Mouse (Mus musculus): ENCODE data around the gene Zkscan8. TPM values are rescaled to one million over a fixed set of nuclear protein-coding genes. Genes with fewer than 3 reads are reported as not detected.
A peak's percentile ranks its signal among the peaks of the same experiment; 100 is the strongest.

Gene Zkscan8
- polyA plus RNA-seq (2012; rRNA removed): 3.0 and 4.2 TPM in 2 replicates

DNA sequence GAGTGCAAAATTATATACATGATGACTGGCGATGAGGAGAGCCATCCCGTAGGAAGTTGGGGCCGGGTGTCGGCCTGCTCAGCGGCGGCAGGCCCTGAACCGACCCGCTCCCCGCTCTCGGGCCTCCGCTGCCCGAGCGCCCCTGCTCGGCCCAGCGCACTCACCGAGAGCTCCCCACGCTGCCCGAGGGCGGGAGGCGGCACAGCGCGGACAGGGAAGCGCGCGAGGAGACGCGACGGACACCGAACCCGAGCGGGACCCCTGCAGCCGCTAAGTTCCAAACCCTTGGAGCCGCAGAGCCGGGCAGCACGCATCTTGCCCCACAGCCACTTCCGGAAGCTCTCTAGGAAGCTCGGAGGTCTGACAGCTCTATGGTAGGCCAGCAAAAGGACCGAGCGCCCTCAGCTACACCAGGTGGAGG is at the start of gene Zkscan8:
Zkscan8 (minus strand) TSS at position 340 of the 421 bp plus-strand sequence.
- WGBS: under 1% methylated on average over 39 of the region's 39 CpGs
- DNase-seq: peak; percentile 94
- TF ChIP-seq CTCF (conservative IDR thresholded peaks at IDR 0.05; ENCODE audit: insufficient read depth, insufficient read length, low read depth, low read length) (no peak), POLR2A (IDR thresholded peaks at IDR 0.05; ENCODE audit: low read depth, low read length) (no peak)
- Histone ChIP-seq H3K4me3 (ENCODE audit: insufficient read depth, low read depth, low read length) (peak within 1 kb of the TSS; percentile 83), H3K27me3 (replicated peaks; ENCODE audit: control insufficient read depth, insufficient read depth, low read length) (no peaks in the 10 kb centered on the region), H3K4me1 (ENCODE audit: control insufficient read depth, insufficient read depth, low read length) (no peaks in the 10 kb centered on the region; the same call in 1 of the 2 replicates), H3K36me3 (ENCODE audit: control insufficient read depth, insufficient read depth, low read length) (peaks cover 2% of the 10 kb centered on the region), H3K27ac (ENCODE audit: insufficient read depth, low read depth, low read length) (peak within 1 kb of the TSS; percentile 30; the same call in 1 of the 2 replicates)

DNA sequence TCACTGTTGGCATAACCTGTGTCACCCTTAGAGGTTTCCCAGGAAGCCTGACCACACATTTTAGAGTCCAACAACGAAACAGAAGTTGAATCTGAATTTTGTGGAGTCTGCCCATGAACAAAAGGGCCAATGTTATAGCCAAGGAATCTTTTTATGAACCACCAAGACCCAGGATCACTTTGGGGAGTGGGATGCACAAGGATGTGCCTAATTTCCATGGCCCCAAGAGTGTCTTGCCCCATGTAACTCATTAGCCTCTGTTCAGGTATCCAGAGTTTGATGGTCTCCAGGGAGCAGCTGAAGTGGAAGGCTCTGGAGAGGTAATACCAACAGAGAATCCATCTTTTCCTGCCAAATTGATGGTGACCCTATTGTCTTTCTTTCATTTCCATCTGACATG is 28.9 kb upstream of the Zkscan8 start, which contains the start of gene Olfr1535:
Olfr1535 (minus strand) TSS at position 101 of the 400 bp plus-strand sequence.
- DNase-seq: no peak
- Histone ChIP-seq H3K4me1 (ENCODE audit: control insufficient read depth, insufficient read depth, low read length) (no peaks in the 10 kb centered on the region), H3K4me3 (ENCODE audit: insufficient read depth, low read depth, low read length) (no peak within 1 kb of the TSS), H3K27me3 (replicated peaks; ENCODE audit: control insufficient read depth, insufficient read depth, low read length) (no peaks in the 10 kb centered on the region), H3K36me3 (ENCODE audit: control insufficient read depth, insufficient read depth, low read length) (no peaks in the 10 kb centered on the region), H3K27ac (ENCODE audit: insufficient read depth, low read depth, low read length) (no peak within 1 kb of the TSS)
- WGBS: 63% methylated on average over 1 of the region's 1 CpGs
- TF ChIP-seq CTCF (conservative IDR thresholded peaks at IDR 0.05; ENCODE audit: insufficient read depth, insufficient read length, low read depth, low read length) (no peak), POLR2A (IDR thresholded peaks at IDR 0.05; ENCODE audit: low read depth, low read length) (no peak)

DNA sequence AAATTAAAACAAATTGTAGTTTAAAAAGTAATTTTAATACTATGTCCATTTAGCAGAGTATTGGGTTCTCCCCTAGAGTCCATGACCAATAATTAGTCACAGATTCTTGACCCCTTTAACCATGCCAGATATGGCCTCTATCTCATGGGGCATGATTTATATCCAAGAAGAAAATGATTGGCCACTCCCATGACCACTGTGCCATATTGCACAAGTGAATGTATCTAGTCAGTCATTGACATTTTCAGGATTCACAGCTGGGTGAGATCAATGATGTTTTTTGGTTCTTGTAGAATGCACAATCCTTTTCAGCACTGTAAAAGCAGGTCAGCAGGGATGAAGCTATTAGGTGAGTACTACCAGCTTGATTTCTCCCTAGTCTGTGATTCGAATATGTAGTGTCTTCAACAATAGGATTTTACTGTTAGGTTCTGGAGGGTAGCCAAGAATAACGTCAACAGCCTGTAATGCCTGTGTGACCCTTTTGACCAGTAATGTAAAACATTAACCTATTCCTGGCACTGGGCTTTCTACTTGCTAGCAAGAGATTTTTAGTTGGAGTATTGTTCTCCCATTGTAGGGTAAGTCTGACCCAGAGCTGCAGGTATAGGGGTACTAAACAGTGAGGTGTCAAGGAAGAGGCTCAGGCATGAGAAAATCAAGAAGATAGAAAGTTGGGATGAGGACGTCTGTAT is 19.6 kb upstream of the Zkscan8 start:
- no peaks in the 10 kb centered on the region for H3K27me3 ChIP-seq (replicated peaks; ENCODE audit: control insufficient read depth, insufficient read depth, low read length)
- no peak overlapping the region for H3K4me3 ChIP-seq (ENCODE audit: insufficient read depth, low read depth, low read length)
- H3K4me1 ChIP-seq (ENCODE audit: control insufficient read depth, insufficient read depth, low read length): no peaks in the 10 kb centered on the region
- TF ChIP-seq POLR2A (IDR thresholded peaks at IDR 0.05; ENCODE audit: low read depth, low read length) (no peak), CTCF (conservative IDR thresholded peaks at IDR 0.05; ENCODE audit: insufficient read depth, insufficient read length, low read depth, low read length) (no peak)
- no peak overlapping the region for H3K27ac ChIP-seq (ENCODE audit: insufficient read depth, low read depth, low read length)
- H3K36me3 ChIP-seq (ENCODE audit: control insufficient read depth, insufficient read depth, low read length): no peaks in the 10 kb centered on the region
- WGBS: 21% methylated on average over 3 of the region's 3 CpGs
- DNase-seq: peak; percentile 60

DNA sequence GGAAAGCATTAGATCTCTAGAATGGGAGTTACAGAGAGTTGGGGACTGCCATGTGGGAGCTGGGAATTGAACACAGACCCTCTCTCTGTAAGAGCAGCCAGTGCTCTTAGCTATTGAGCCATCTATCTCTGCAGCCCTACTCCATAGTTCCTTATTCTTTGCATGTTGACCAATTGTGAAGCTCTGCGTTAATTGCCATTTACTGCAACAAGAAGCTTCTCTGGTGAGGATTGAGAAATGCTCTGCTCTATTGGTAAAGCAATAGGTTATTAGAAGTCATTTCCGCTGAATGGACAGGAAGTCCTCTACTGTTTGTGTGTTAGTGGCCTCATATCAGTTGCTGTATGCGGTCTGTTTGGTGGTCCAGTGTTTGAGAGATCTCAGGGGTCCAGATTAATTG is 18.6 kb upstream of the Zkscan8 start:
- TF ChIP-seq CTCF (conservative IDR thresholded peaks at IDR 0.05; ENCODE audit: insufficient read depth, insufficient read length, low read depth, low read length): no peak
- no peak for TF ChIP-seq POLR2A (IDR thresholded peaks at IDR 0.05; ENCODE audit: low read depth, low read length)
- 90% methylated on average over 3 of the region's 3 CpGs for WGBS

GRCm38 (mm10) chr13:21542708-21543107 is 11.8 kb upstream of the Zkscan8 start, which contains the start of gene Olfr1366:
TSS of gene Olfr1366 (minus strand) at chr13:21542808.
- TF ChIP-seq CTCF (conservative IDR thresholded peaks at IDR 0.05; ENCODE audit: insufficient read depth, insufficient read length, low read depth, low read length) (no peak), POLR2A (IDR thresholded peaks at IDR 0.05; ENCODE audit: low read depth, low read length) (no peak)
- WGBS: 78% methylated on average over 1 of the region's 1 CpGs
- no peaks in the 10 kb centered on the region for H3K27me3 ChIP-seq (replicated peaks; ENCODE audit: control insufficient read depth, insufficient read depth, low read length)
- no peak within 1 kb of the TSS for H3K27ac ChIP-seq (ENCODE audit: insufficient read depth, low read depth, low read length)
- DNase-seq: no peak
- no peak within 1 kb of the TSS for H3K4me3 ChIP-seq (ENCODE audit: insufficient read depth, low read depth, low read length)
- H3K4me1 ChIP-seq (ENCODE audit: control insufficient read depth, insufficient read depth, low read length): no peaks in the 10 kb centered on the region
- no peaks in the 10 kb centered on the region for H3K36me3 ChIP-seq (ENCODE audit: control insufficient read depth, insufficient read depth, low read length)

More for the DNA sequence above, 18.6 kb upstream of the Zkscan8 start:
- Histone ChIP-seq H3K27me3 (replicated peaks; ENCODE audit: control insufficient read depth, insufficient read depth, low read length) (no peaks in the 10 kb centered on the region), H3K4me1 (ENCODE audit: control insufficient read depth, insufficient read depth, low read length) (no peaks in the 10 kb centered on the region), H3K4me3 (ENCODE audit: insufficient read depth, low read depth, low read length) (no peak overlapping the region), H3K27ac (ENCODE audit: insufficient read depth, low read depth, low read length) (no peak overlapping the region), H3K36me3 (ENCODE audit: control insufficient read depth, insufficient read depth, low read length) (no peaks in the 10 kb centered on the region)
- no peak for DNase-seq

GRCm38 (mm10) chr13:21530136-21530535 is 784 bp downstream of the Zkscan8 start:
- peaks cover 3% of the 10 kb centered on the region for H3K36me3 ChIP-seq (ENCODE audit: control insufficient read depth, insufficient read depth, low read length)
- TF ChIP-seq POLR2A (IDR thresholded peaks at IDR 0.05; ENCODE audit: low read depth, low read length) (no peak), CTCF (conservative IDR thresholded peaks at IDR 0.05; ENCODE audit: insufficient read depth, insufficient read length, low read depth, low read length) (no peak)
- no peak for DNase-seq
- no peaks in the 10 kb centered on the region; the same call in 1 of the 2 replicates for H3K4me1 ChIP-seq (ENCODE audit: control insufficient read depth, insufficient read depth, low read length)
- H3K27ac ChIP-seq (ENCODE audit: insufficient read depth, low read depth, low read length): no peak overlapping the region
- WGBS: 41% methylated on average over 7 of the region's 7 CpGs
- no peak overlapping the region for H3K4me3 ChIP-seq (ENCODE audit: insufficient read depth, low read depth, low read length)
- no peaks in the 10 kb centered on the region for H3K27me3 ChIP-seq (replicated peaks; ENCODE audit: control insufficient read depth, insufficient read depth, low read length)

DNA sequence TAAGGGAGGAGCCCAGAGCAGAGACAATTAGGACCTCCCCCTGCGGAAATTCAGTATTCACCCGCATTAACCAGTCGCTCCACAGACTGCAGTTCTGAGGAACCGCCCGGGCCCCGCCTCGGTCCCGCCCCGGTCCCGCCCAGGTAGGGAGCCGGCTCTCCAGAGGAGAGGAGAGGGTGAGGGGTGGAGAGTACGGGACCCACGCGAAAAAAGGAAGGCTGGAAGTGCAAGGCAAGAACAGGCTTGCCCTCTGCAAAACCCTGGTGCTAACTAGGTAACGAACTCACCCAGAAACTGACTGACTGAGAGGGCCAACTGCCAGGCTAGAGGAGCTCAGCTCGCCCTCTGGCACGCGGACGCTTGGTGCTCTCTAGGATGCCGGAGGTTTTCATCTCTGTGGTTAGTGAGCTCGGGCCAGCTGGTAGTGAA is 24.7 kb downstream of the Zkscan8 start:
- Histone ChIP-seq H3K27ac (ENCODE audit: insufficient read depth, low read depth, low read length) (peak overlapping the region; percentile 84), H3K4me3 (ENCODE audit: insufficient read depth, low read depth, low read length) (peak overlapping the region; percentile 77), H3K27me3 (replicated peaks; ENCODE audit: control insufficient read depth, insufficient read depth, low read length) (no peaks in the 10 kb centered on the region; the same call in 1 of the 2 replicates), H3K36me3 (ENCODE audit: control insufficient read depth, insufficient read depth, low read length) (no peaks in the 10 kb centered on the region), H3K4me1 (ENCODE audit: control insufficient read depth, insufficient read depth, low read length) (no peaks in the 10 kb centered on the region)
- no peak for TF ChIP-seq POLR2A (IDR thresholded peaks at IDR 0.05; ENCODE audit: low read depth, low read length)
- TF ChIP-seq CTCF (conservative IDR thresholded peaks at IDR 0.05; ENCODE audit: insufficient read depth, insufficient read length, low read depth, low read length): no peak
- peak; percentile 92 for DNase-seq
- WGBS: 1% methylated on average over 21 of the region's 21 CpGs
